Mouse (Mus musculus) adrenal gland, adult (tissue): ENCODE data around the gene Prkacb.

Experiments
- DNase-seq, 2 experiments: peaks; one replicate each; pipeline ENCODE4 v3.0.0; 2022 to 2023; ENCODE audit warnings: low spot score in 1 of 2; ENCODE audit not compliant: inconsistent age in 2 of 2

The Prkacb gene

GRCm38 (mm10) chr3:146731499-146731898 lies 81.3 kb downstream of the Prkacb start:
- no peak for DNase-seq

GRCm38 (mm10) chr3:146723037-146723436 lies 89.8 kb downstream of the Prkacb start:
- DNase-seq, result no peak

- no peak for DNase-seq
Measured at GRCm38 (mm10) chr3:146719696-146720095, 93.1 kb downstream of the Prkacb start.

GRCm38 (mm10) chr3:146718251-146718650 lies 94.5 kb downstream of the Prkacb start:
- peak; percentile 27 to 33 for DNase-seq

GRCm38 (mm10) chr3:146712305-146712704 lies 100.5 kb downstream of the Prkacb start:
- DNase-seq, result no peak

GRCm38 (mm10) chr3:146711559-146711958 lies 101.2 kb downstream of the Prkacb start:
- peak in 1 of 2 experiments; percentile 59 for DNase-seq

GRCm38 (mm10) chr3:146711084-146711483 lies 101.7 kb downstream of the Prkacb start:
- no peak for DNase-seq

- no peak for DNase-seq
Measured at GRCm38 (mm10) chr3:146709086-146709485, 103.7 kb downstream of the Prkacb start.

- DNase-seq, result no peak
Measured at GRCm38 (mm10) chr3:146708381-146708780, 104.4 kb downstream of the Prkacb start.

GRCm38 (mm10) chr3:146704099-146704498 lies 108.7 kb downstream of the Prkacb start:
- DNase-seq, result no peak

- no peak for DNase-seq
Measured at GRCm38 (mm10) chr3:146700051-146700450, 112.7 kb downstream of the Prkacb start.

GRCm38 (mm10) chr3:146698982-146699381 lies 113.8 kb downstream of the Prkacb start:
- DNase-seq, result peak; percentile 60 to 86

GRCm38 (mm10) chr3:146692547-146692946 lies 120.2 kb downstream of the Prkacb start:
- DNase-seq, result no peak

GRCm38 (mm10) chr3:146687121-146687725 lies 125.6 kb downstream of the Prkacb start:
- no peak for DNase-seq

- DNase-seq, result no peak
Measured at GRCm38 (mm10) chr3:146686428-146686827, 126.4 kb downstream of the Prkacb start.

GRCm38 (mm10) chr3:146684811-146685675 lies 127.7 kb downstream of the Prkacb start, which contains the start of gene Samd13:
Samd13 (minus strand) TSS chr3:146685592.
- DNase-seq, result peak; percentile 53 to 77

GRCm38 (mm10) chr3:146683095-146683494 lies 129.7 kb downstream of the Prkacb start:
- DNase-seq, result no peak

- peak; percentile 71 to 88 for DNase-seq
Measured at GRCm38 (mm10) chr3:146682140-146682651, 130.6 kb downstream of the Prkacb start.

- DNase-seq, result no peak
Measured at GRCm38 (mm10) chr3:146681696-146682095, 131.1 kb downstream of the Prkacb start.

- DNase-seq, result no peak
Measured at GRCm38 (mm10) chr3:146680625-146681024, 132.2 kb downstream of the Prkacb start.

- no peak for DNase-seq
Measured at GRCm38 (mm10) chr3:146679646-146680045, 133.1 kb downstream of the Prkacb start.
